Mouse (Mus musculus): ENCODE measurements around the gene Prdm16. TPM values are rescaled to one million over a fixed set of nuclear protein-coding genes. Genes with fewer than 3 reads are reported as not detected.
A peak's percentile ranks its signal among the peaks of the same experiment; 100 is the strongest.

The Prdm16 gene
- 19.4 and 21.4 TPM in 2 replicates for polyA plus RNA-seq (2014; fragmentation: Nextera tagmentation; extraction: Ambion mirVana)

- DNase-seq (peak; percentile 80), ATAC-seq (ENCODE audit: insufficient read depth) (peak; percentile 59; the same call in 1 of the 2 replicates)
- WGBS = 1% methylated on average over 47 of the region's 47 CpGs
- H3K4me3 ChIP-seq (ENCODE audit: low read depth, low read length) = peak within 1 kb of the TSS; percentile 67
- H3K27me3 ChIP-seq (ENCODE audit: insufficient read depth, low read length) = peaks cover 92% of the 10 kb centered on the region
- TF ChIP-seq CTCF (IDR thresholded peaks at IDR 0.05; ENCODE audit: low read depth) = no peak
- H3K27ac ChIP-seq (ENCODE audit: low read depth) = peak within 1 kb of the TSS; percentile 93
- H3K4me2 ChIP-seq = peak within 1 kb of the TSS; percentile 90
- H3K9ac ChIP-seq = peak within 1 kb of the TSS; percentile 77
- no peaks in the 10 kb centered on the region for H3K4me1 ChIP-seq (ENCODE audit: insufficient read depth)
- no peaks in the 10 kb centered on the region for H3K9me3 ChIP-seq (ENCODE audit: low read depth, low read length)
- H3K36me3 ChIP-seq (ENCODE audit: insufficient read depth) = no peaks in the 10 kb centered on the region
These were observed at the start of gene Prdm16 for GRCm38 (mm10) chr4:154636721-154637311. Gene Prdm16, minus strand, starts transcription at chr4:154636873.

- no peak overlapping the region for H3K4me3 ChIP-seq (ENCODE audit: low read depth, low read length)
- no peak for DNase-seq
- TF ChIP-seq CTCF (IDR thresholded peaks at IDR 0.05; ENCODE audit: low read depth) = no peak
- H3K9me3 ChIP-seq (ENCODE audit: low read depth, low read length) = no peaks in the 10 kb centered on the region; the same call in 1 of the 2 replicates
- H3K4me2 ChIP-seq = no peak overlapping the region
- H3K27me3 ChIP-seq (ENCODE audit: insufficient read depth, low read length) = no peaks in the 10 kb centered on the region
- WGBS = 76% methylated on average over 5 of the region's 5 CpGs
- H3K4me1 ChIP-seq (ENCODE audit: insufficient read depth) = no peaks in the 10 kb centered on the region
- no peak for ATAC-seq (ENCODE audit: insufficient read depth)
- no peaks in the 10 kb centered on the region for H3K36me3 ChIP-seq (ENCODE audit: insufficient read depth)
- H3K27ac ChIP-seq (ENCODE audit: low read depth) = no peak overlapping the region
- no peak overlapping the region for H3K9ac ChIP-seq
These were observed 46.5 kb upstream of the Prdm16 start for GRCm38 (mm10) chr4:154683068-154683752.

GRCm38 (mm10) chr4:154682311-154682710, 45.6 kb upstream of the Prdm16 start:
- no peaks in the 10 kb centered on the region for H3K27me3 ChIP-seq (ENCODE audit: insufficient read depth, low read length)
- WGBS = 52% methylated on average over 14 of the region's 14 CpGs
- H3K4me3 ChIP-seq (ENCODE audit: low read depth, low read length) = no peak overlapping the region
- no peaks in the 10 kb centered on the region for H3K36me3 ChIP-seq (ENCODE audit: insufficient read depth)
- H3K4me1 ChIP-seq (ENCODE audit: insufficient read depth) = no peaks in the 10 kb centered on the region
- TF ChIP-seq CTCF (IDR thresholded peaks at IDR 0.05; ENCODE audit: low read depth) = no peak
- H3K9ac ChIP-seq = no peak overlapping the region
- H3K27ac ChIP-seq (ENCODE audit: low read depth) = no peak overlapping the region
- DNase-seq (no peak), ATAC-seq (ENCODE audit: insufficient read depth) (no peak)
- H3K9me3 ChIP-seq (ENCODE audit: low read depth, low read length) = no peaks in the 10 kb centered on the region; the same call in 1 of the 2 replicates
- no peak overlapping the region for H3K4me2 ChIP-seq

GRCm38 (mm10) chr4:154675441-154676000, 38.8 kb upstream of the Prdm16 start:
- no peaks in the 10 kb centered on the region for H3K27me3 ChIP-seq (ENCODE audit: insufficient read depth, low read length)
- H3K4me3 ChIP-seq (ENCODE audit: low read depth, low read length) = no peak overlapping the region
- ATAC-seq (ENCODE audit: insufficient read depth) = no peak
- WGBS = 59% methylated on average over 10 of the region's 10 CpGs
- no peaks in the 10 kb centered on the region for H3K9me3 ChIP-seq (ENCODE audit: low read depth, low read length)
- no peak for DNase-seq
- TF ChIP-seq CTCF (IDR thresholded peaks at IDR 0.05; ENCODE audit: low read depth) = no peak
- H3K9ac ChIP-seq = no peak overlapping the region
- H3K36me3 ChIP-seq (ENCODE audit: insufficient read depth) = no peaks in the 10 kb centered on the region
- no peak overlapping the region for H3K27ac ChIP-seq (ENCODE audit: low read depth)
- H3K4me1 ChIP-seq (ENCODE audit: insufficient read depth) = no peaks in the 10 kb centered on the region
- no peak overlapping the region for H3K4me2 ChIP-seq

GRCm38 (mm10) chr4:154674966-154675365, 38.3 kb upstream of the Prdm16 start:
- no peak overlapping the region for H3K9ac ChIP-seq
- H3K27ac ChIP-seq (ENCODE audit: low read depth) = no peak overlapping the region
- ATAC-seq (ENCODE audit: insufficient read depth) (no peak), DNase-seq (no peak)
- H3K9me3 ChIP-seq (ENCODE audit: low read depth, low read length) = no peaks in the 10 kb centered on the region
- WGBS = 41% methylated on average over 15 of the region's 15 CpGs
- TF ChIP-seq CTCF (IDR thresholded peaks at IDR 0.05; ENCODE audit: low read depth) = no peak
- H3K4me3 ChIP-seq (ENCODE audit: low read depth, low read length) = no peak overlapping the region
- no peaks in the 10 kb centered on the region for H3K4me1 ChIP-seq (ENCODE audit: insufficient read depth)
- peak overlapping the region; percentile 1; the same call in 1 of the 2 replicates for H3K4me2 ChIP-seq
- H3K36me3 ChIP-seq (ENCODE audit: insufficient read depth) = no peaks in the 10 kb centered on the region
- no peaks in the 10 kb centered on the region for H3K27me3 ChIP-seq (ENCODE audit: insufficient read depth, low read length)

- H3K4me1 ChIP-seq (ENCODE audit: insufficient read depth) = no peaks in the 10 kb centered on the region
- ATAC-seq (ENCODE audit: insufficient read depth) = peak; percentile 54; the same call in 1 of the 2 replicates
- H3K36me3 ChIP-seq (ENCODE audit: insufficient read depth) = no peaks in the 10 kb centered on the region
- WGBS = 2% methylated on average over 12 of the region's 12 CpGs
- H3K4me2 ChIP-seq = peak overlapping the region; percentile 1; the same call in 1 of the 2 replicates
- H3K9ac ChIP-seq = no peak overlapping the region
- TF ChIP-seq CTCF (IDR thresholded peaks at IDR 0.05; ENCODE audit: low read depth) = peak; percentile 95
- no peaks in the 10 kb centered on the region for H3K9me3 ChIP-seq (ENCODE audit: low read depth, low read length)
- H3K4me3 ChIP-seq (ENCODE audit: low read depth, low read length) = no peak overlapping the region
- peak; percentile 86 for DNase-seq
- H3K27ac ChIP-seq (ENCODE audit: low read depth) = no peak overlapping the region
- H3K27me3 ChIP-seq (ENCODE audit: insufficient read depth, low read length) = no peaks in the 10 kb centered on the region
These were observed 37.9 kb upstream of the Prdm16 start for GRCm38 (mm10) chr4:154674541-154674940.

GRCm38 (mm10) chr4:154673986-154674385, 37.3 kb upstream of the Prdm16 start:
- Histone ChIP-seq H3K27ac (ENCODE audit: low read depth) (no peak overlapping the region), H3K27me3 (ENCODE audit: insufficient read depth, low read length) (no peaks in the 10 kb centered on the region)

More at GRCm38 (mm10) chr4:154673986-154674385, 37.3 kb upstream of the Prdm16 start:
- Histone ChIP-seq H3K4me1 (ENCODE audit: insufficient read depth) (no peaks in the 10 kb centered on the region), H3K36me3 (ENCODE audit: insufficient read depth) (no peaks in the 10 kb centered on the region), H3K4me2 (no peak overlapping the region), H3K9me3 (ENCODE audit: low read depth, low read length) (no peaks in the 10 kb centered on the region), H3K4me3 (ENCODE audit: low read depth, low read length) (no peak overlapping the region), H3K9ac (no peak overlapping the region)
- no peak for DNase-seq
- TF ChIP-seq CTCF (IDR thresholded peaks at IDR 0.05; ENCODE audit: low read depth) = no peak
- 75% methylated on average over 4 of the region's 4 CpGs for WGBS
- ATAC-seq (ENCODE audit: insufficient read depth) = no peak
